Mouse (Mus musculus): ENCODE results near the gene 3100002H09Rik. TPM values are rescaled to one million over a fixed set of nuclear protein-coding genes. Genes with fewer than 3 reads are reported as not detected.
A peak's percentile ranks its signal among the peaks of the same experiment; 100 is the strongest.

Gene 3100002H09Rik
- total RNA-seq, 1 experiment, result not detected

DNA sequence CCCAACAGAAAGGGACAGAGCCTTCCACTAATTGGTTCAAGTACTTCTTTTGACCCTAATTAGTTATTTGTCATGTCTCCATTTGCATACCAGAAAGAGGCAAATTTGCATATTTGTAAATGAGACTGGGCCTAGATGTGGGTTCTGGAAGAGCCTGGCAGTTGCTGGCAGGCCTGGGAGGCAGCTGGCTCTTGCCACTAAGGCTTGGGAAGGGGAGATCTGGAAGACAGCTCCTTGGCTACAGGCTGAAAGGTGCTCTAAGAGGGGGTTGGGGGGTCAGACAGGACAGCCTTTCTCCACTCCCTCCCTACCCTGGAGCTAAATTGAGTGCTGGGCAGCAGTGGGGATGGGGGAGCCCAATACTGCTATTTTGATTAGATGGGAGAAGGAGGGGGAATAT is 17.4 kb downstream of the 3100002H09Rik start:
- in situ Hi-C loops (cut with MboI; ENCODE audit: low sequenced_read_pairs in 2 of 2, unreplicated experiment in 2 of 2), result no loop called here

DNA sequence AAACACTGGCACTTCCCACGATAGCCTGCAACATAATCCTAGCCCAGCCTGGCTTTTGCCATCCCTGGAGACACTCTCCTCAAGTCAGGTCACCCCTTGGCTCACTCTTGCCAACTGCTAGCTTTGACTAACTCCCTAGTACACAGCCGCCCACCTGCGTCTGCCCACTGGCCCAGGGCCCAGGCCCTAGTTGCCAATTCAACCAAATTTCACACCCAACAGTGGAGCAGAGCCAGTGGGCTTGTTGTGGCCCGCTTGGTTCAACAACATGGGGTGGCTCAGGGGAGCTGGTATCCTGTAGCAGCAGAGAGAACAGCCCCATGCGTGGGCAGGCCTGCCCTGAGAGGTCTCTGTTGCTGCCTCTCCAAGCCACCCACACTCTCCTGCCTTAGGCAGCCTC is 18.4 kb downstream of the 3100002H09Rik start:
- TF ChIP-seq ZC3H11A (IDR thresholded peaks at IDR 0.05; ENCODE audit: borderline replicate concordance, low read depth, low read length) (no peak), ZNF384 (IDR thresholded peaks at IDR 0.05; ENCODE audit: low read depth, low read length) (no peak), CHD2 (IDR thresholded peaks at IDR 0.05; ENCODE audit: low read depth, low read length) (no peak), MAFK (IDR thresholded peaks at IDR 0.05; ENCODE audit: insufficient read depth, low read depth, low read length) (no peak), HCFC1 (IDR thresholded peaks at IDR 0.05; ENCODE audit: borderline replicate concordance, insufficient read depth, low read length) (no peak)
- Histone ChIP-seq H3K27ac (ENCODE audit: insufficient read depth, low read depth, low read length, poor library complexity, severe bottlenecking) (no peak overlapping the region), H3K36me3 (ENCODE audit: control insufficient read depth, insufficient read depth, low read length, poor library complexity, severe bottlenecking) (no peaks in the 10 kb centered on the region), H3K4me3 (ENCODE audit: insufficient read depth in 1 of 2, low read depth in 1 of 2, low read length in 2 of 2, poor library complexity in 1 of 2, severe bottlenecking in 1 of 2) (no peak overlapping the region), H3K9ac (ENCODE audit: insufficient read depth, low read depth, low read length, poor library complexity, severe bottlenecking) (no peak overlapping the region), H3K9me3 (ENCODE audit: control insufficient read depth, insufficient read depth, low read depth, low read length) (no peaks in the 10 kb centered on the region), H3K4me1 (ENCODE audit: control insufficient read depth in 2 of 2, insufficient read depth in 2 of 2, low read length in 2 of 2, poor library complexity in 1 of 2) (peaks cover 0 to 5% of the 10 kb centered on the region in 2 experiments; a peak in 1 of 4 replicates)
- in situ Hi-C loops (cut with MboI; ENCODE audit: low sequenced_read_pairs in 2 of 2, unreplicated experiment in 2 of 2), result no loop called here
- no peak for DNase-seq (ENCODE audit: low read depth, low spot score)

More for the DNA sequence above, 17.4 kb downstream of the 3100002H09Rik start:
- Histone ChIP-seq H3K9ac (ENCODE audit: insufficient read depth, low read depth, low read length, poor library complexity, severe bottlenecking) (no peak overlapping the region), H3K9me3 (ENCODE audit: control insufficient read depth, insufficient read depth, low read depth, low read length) (no peaks in the 10 kb centered on the region), H3K36me3 (ENCODE audit: control insufficient read depth, insufficient read depth, low read length, poor library complexity, severe bottlenecking) (no peaks in the 10 kb centered on the region), H3K27ac (ENCODE audit: insufficient read depth, low read depth, low read length, poor library complexity, severe bottlenecking) (no peak overlapping the region), H3K4me3 (ENCODE audit: insufficient read depth in 1 of 2, low read depth in 1 of 2, low read length in 2 of 2, poor library complexity in 1 of 2, severe bottlenecking in 1 of 2) (no peak overlapping the region), H3K4me1 (ENCODE audit: control insufficient read depth in 2 of 2, insufficient read depth in 2 of 2, low read length in 2 of 2, poor library complexity in 1 of 2) (peaks cover 0 to 5% of the 10 kb centered on the region in 2 experiments; a peak in 1 of 4 replicates)
- DNase-seq (ENCODE audit: low read depth, low spot score), result no peak
- TF ChIP-seq HCFC1 (IDR thresholded peaks at IDR 0.05; ENCODE audit: borderline replicate concordance, insufficient read depth, low read length), result no peak
- no peak for TF ChIP-seq ZC3H11A (IDR thresholded peaks at IDR 0.05; ENCODE audit: borderline replicate concordance, low read depth, low read length)
- no peak for TF ChIP-seq MAFK (IDR thresholded peaks at IDR 0.05; ENCODE audit: insufficient read depth, low read depth, low read length)
- TF ChIP-seq CHD2 (IDR thresholded peaks at IDR 0.05; ENCODE audit: low read depth, low read length), result no peak
- no peak for TF ChIP-seq ZNF384 (IDR thresholded peaks at IDR 0.05; ENCODE audit: low read depth, low read length)

DNA sequence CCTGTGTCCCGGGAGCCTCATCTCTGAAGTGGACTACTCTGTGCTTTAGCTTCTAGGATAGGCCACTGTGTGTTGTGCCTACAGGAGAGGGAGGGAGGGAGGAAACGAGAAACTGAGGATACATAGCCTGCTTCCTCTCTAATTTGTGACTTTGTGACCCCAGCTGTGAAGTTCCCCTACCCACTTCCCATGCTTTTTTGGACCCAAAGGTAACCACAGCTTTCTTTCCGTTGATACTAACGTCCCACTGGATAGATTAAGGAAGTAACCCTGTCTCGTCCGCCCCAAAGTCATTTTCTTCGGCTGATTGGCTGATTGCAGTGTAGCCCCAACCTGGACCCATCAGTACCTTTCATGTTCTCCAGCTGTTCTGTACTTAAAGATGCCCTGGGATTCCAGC is 29.9 kb downstream of the 3100002H09Rik start:
- Histone ChIP-seq H3K9ac (ENCODE audit: insufficient read depth, low read depth, low read length, poor library complexity, severe bottlenecking) (no peak overlapping the region), H3K9me3 (ENCODE audit: control insufficient read depth, insufficient read depth, low read depth, low read length) (no peaks in the 10 kb centered on the region), H3K4me1 (ENCODE audit: control insufficient read depth in 2 of 2, insufficient read depth in 2 of 2, low read length in 2 of 2, poor library complexity in 1 of 2) (peaks cover 0 to 8% of the 10 kb centered on the region in 2 experiments; a peak in 2 of 4 replicates), H3K27ac (ENCODE audit: insufficient read depth, low read depth, low read length, poor library complexity, severe bottlenecking) (no peak overlapping the region), H3K4me3 (ENCODE audit: insufficient read depth in 1 of 2, low read depth in 1 of 2, low read length in 2 of 2, poor library complexity in 1 of 2, severe bottlenecking in 1 of 2) (no peak overlapping the region), H3K36me3 (ENCODE audit: control insufficient read depth, insufficient read depth, low read length, poor library complexity, severe bottlenecking) (no peaks in the 10 kb centered on the region)
- in situ Hi-C loops (cut with MboI; ENCODE audit: low sequenced_read_pairs in 2 of 2, unreplicated experiment in 2 of 2), result no loop called here
- DNase-seq (ENCODE audit: low read depth, low spot score), result no peak
- TF ChIP-seq CHD2 (IDR thresholded peaks at IDR 0.05; ENCODE audit: low read depth, low read length) (no peak), ZC3H11A (IDR thresholded peaks at IDR 0.05; ENCODE audit: borderline replicate concordance, low read depth, low read length) (no peak), MAFK (IDR thresholded peaks at IDR 0.05; ENCODE audit: insufficient read depth, low read depth, low read length) (no peak), HCFC1 (IDR thresholded peaks at IDR 0.05; ENCODE audit: borderline replicate concordance, insufficient read depth, low read length) (no peak), ZNF384 (IDR thresholded peaks at IDR 0.05; ENCODE audit: low read depth, low read length) (no peak)

DNA sequence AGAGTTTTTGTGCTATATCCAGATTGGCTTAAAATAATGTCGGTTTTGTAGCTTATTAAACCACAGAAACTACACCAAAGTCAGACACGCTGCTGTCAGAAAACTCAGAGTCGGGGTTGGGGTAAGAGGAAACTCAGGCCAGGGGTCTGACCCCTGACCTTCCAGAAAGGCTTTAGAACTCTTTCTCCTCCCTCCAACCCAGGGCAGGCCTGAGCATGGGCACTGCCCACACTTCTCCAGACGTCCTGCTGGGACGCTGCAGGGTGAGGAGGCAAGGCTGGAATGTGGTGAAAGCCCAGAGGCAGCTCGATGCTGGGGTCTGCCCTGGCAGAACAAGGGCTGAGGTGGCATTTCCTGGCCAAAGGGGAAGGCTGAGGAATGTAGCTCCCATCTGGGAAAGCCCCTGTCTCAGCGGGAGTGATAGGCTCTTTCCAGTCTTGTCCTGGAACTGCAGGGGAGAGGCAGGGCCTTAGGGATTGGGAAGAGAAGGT is 34.6 kb downstream of the 3100002H09Rik start:
- Histone ChIP-seq H3K36me3 (ENCODE audit: control insufficient read depth, insufficient read depth, low read length, poor library complexity, severe bottlenecking) (no peaks in the 10 kb centered on the region), H3K9ac (ENCODE audit: insufficient read depth, low read depth, low read length, poor library complexity, severe bottlenecking) (no peak overlapping the region), H3K4me3 (ENCODE audit: insufficient read depth in 1 of 2, low read depth in 1 of 2, low read length in 2 of 2, poor library complexity in 1 of 2, severe bottlenecking in 1 of 2) (peak overlapping the region in 1 of 2 experiments; percentile 54; a peak in 2 of 4 replicates), H3K9me3 (ENCODE audit: control insufficient read depth, insufficient read depth, low read depth, low read length) (no peaks in the 10 kb centered on the region), H3K27ac (ENCODE audit: insufficient read depth, low read depth, low read length, poor library complexity, severe bottlenecking) (no peak overlapping the region), H3K4me1 (ENCODE audit: control insufficient read depth in 2 of 2, insufficient read depth in 2 of 2, low read length in 2 of 2, poor library complexity in 1 of 2) (peaks cover 0 to 12% of the 10 kb centered on the region in 2 experiments; a peak in 2 of 4 replicates)
- in situ Hi-C loops (cut with MboI; ENCODE audit: low sequenced_read_pairs in 2 of 2, unreplicated experiment in 2 of 2), result no loop called here
- no peak for DNase-seq (ENCODE audit: low read depth, low spot score)
- TF ChIP-seq HCFC1 (IDR thresholded peaks at IDR 0.05; ENCODE audit: borderline replicate concordance, insufficient read depth, low read length) (no peak), MAFK (IDR thresholded peaks at IDR 0.05; ENCODE audit: insufficient read depth, low read depth, low read length) (no peak), ZNF384 (IDR thresholded peaks at IDR 0.05; ENCODE audit: low read depth, low read length) (no peak), CHD2 (IDR thresholded peaks at IDR 0.05; ENCODE audit: low read depth, low read length) (no peak), ZC3H11A (IDR thresholded peaks at IDR 0.05; ENCODE audit: borderline replicate concordance, low read depth, low read length) (no peak)

Measured in ES-E14 (cell line).